Mouse (Mus musculus) embryonic facial prominence, embryonic 15.5 days (tissue): ENCODE results near the gene Rtkn. TPM values are rescaled to one million over a fixed set of nuclear protein-coding genes. Genes with fewer than 3 reads are reported as not detected.

ENCODE experiments used
- ATAC-seq: fragments of 200-750 bp; cut with Nextera tagmentation; 2 replicates; pipeline ENCODE4 v1.8.0; 2017; ENCODE audit warnings: low read depth, moderate TSS enrichment; ENCODE audit not compliant: insufficient number of reproducible peaks, low FRiP score, low TSS enrichment
- H3K27ac ChIP-seq: fragments of 300-500 bp; sonication (generic); replicated peaks from 2 replicates; pipeline ENCODE4 v1.5.1; 2015; ENCODE audit warnings: mild to moderate bottlenecking, inconsistent platforms
- H3K27me3 ChIP-seq: fragments of 300-500 bp; sonication (generic); 2 replicates; pipeline ENCODE4 v1.6.1; 2015; ENCODE audit warnings: inconsistent platforms
- H3K36me3 ChIP-seq: fragments of 300-500 bp; sonication (generic); 2 replicates; pipeline ENCODE4 v1.6.1; 2015; ENCODE audit warnings: mild to moderate bottlenecking, inconsistent platforms
- H3K4me1 ChIP-seq: fragments of 300-500 bp; sonication (generic); 2 replicates; pipeline ENCODE4 v1.6.1; 2015; ENCODE audit warnings: inconsistent platforms
- H3K4me2 ChIP-seq: fragments of 300-500 bp; sonication (generic); replicated peaks from 2 replicates; pipeline ENCODE4 v1.6.1; 2015; ENCODE audit warnings: mild to moderate bottlenecking, inconsistent platforms
- H3K4me3 ChIP-seq: fragments of 300-500 bp; sonication (generic); replicated peaks from 2 replicates; pipeline ENCODE4 v1.5.1; 2015; ENCODE audit warnings: mild to moderate bottlenecking, inconsistent platforms
- H3K9ac ChIP-seq: fragments of 300-500 bp; sonication (generic); 2 replicates; pipeline ENCODE4 v1.6.1; 2015; ENCODE audit warnings: inconsistent platforms
- H3K9me3 ChIP-seq: fragments of 300-500 bp; sonication (generic); replicated peaks from 2 replicates; pipeline ENCODE4 v1.6.1; 2016; ENCODE audit warnings: inconsistent platforms
- WGBS: fragments of 180-500 bp; shearing (Covaris S2); methylation state at CpG from one replicate; pipeline ENCODE4 v1.1.7; 2015; 5-methylcytosine and 5-hydroxymethylcytosine counted together
- polyA plus RNA-seq: library from polyadenylated mRNA; unstranded; fragments of >200 nt; fragmentation: Nextera tagmentation; extraction: Ambion mirVana; gene quantifications from 2 replicates; pipeline ENCODE4 v1.2.1, GENCODE M21; 2015

Rtkn gene
- polyA plus RNA-seq, 1 experiment from 2014 or later = 62.8 TPM

GRCm38 (mm10) chr6:83117616-83118015 is 17.6 kb upstream of the Rtkn start:
- no peak overlapping the region for H3K4me3 ChIP-seq
- no peak overlapping the region for H3K27ac ChIP-seq
- H3K9me3 ChIP-seq = no peaks in the 10 kb centered on the region
- no peak for ATAC-seq
- peaks cover 52% of the 10 kb centered on the region for H3K4me1 ChIP-seq
- no peak overlapping the region for H3K4me2 ChIP-seq
- WGBS = 86% methylated on average over 13 of the region's 13 CpGs
- H3K36me3 ChIP-seq = peaks cover 31% of the 10 kb centered on the region
- no peak overlapping the region for H3K9ac ChIP-seq
- H3K27me3 ChIP-seq = no peaks in the 10 kb centered on the region

- H3K4me2 ChIP-seq = no peak overlapping the region
- H3K4me1 ChIP-seq = peaks cover 58% of the 10 kb centered on the region
- no peaks in the 10 kb centered on the region for H3K9me3 ChIP-seq
- ATAC-seq = no peak
- no peak overlapping the region for H3K9ac ChIP-seq
- H3K27ac ChIP-seq = no peak overlapping the region
- WGBS = 81% methylated on average over 11 of the region's 11 CpGs
- H3K27me3 ChIP-seq = no peaks in the 10 kb centered on the region
- peaks cover 31% of the 10 kb centered on the region for H3K36me3 ChIP-seq
- no peak overlapping the region for H3K4me3 ChIP-seq
Observed at GRCm38 (mm10) chr6:83118369-83118768, 16.9 kb upstream of the Rtkn start.

- Histone ChIP-seq H3K4me3 (no peak overlapping the region), H3K9ac (no peak overlapping the region), H3K9me3 (no peaks in the 10 kb centered on the region), H3K4me2 (no peak overlapping the region), H3K36me3 (peaks cover 31% of the 10 kb centered on the region), H3K27ac (no peak overlapping the region), H3K27me3 (no peaks in the 10 kb centered on the region), H3K4me1 (peaks cover 62% of the 10 kb centered on the region)
- ATAC-seq = no peak
- WGBS = 77% methylated on average over 14 of the region's 14 CpGs
Observed at GRCm38 (mm10) chr6:83118825-83119733, 16.2 kb upstream of the Rtkn start.

- ATAC-seq = no peak
- Histone ChIP-seq H3K4me3 (peak overlapping the region; percentile 85; the same call in 1 of the 2 replicates), H3K9ac (no peak overlapping the region), H3K4me1 (peaks cover 63% of the 10 kb centered on the region), H3K4me2 (0 out of 2 replicates have a peak overlapping the region, but pooled peaks have one; percentile 97), H3K27me3 (no peaks in the 10 kb centered on the region), H3K27ac (no peak overlapping the region), H3K9me3 (no peaks in the 10 kb centered on the region), H3K36me3 (peaks cover 31% of the 10 kb centered on the region)
- 69% methylated on average over 7 of the region's 7 CpGs for WGBS
Observed at GRCm38 (mm10) chr6:83119734-83120051, 15.6 kb upstream of the Rtkn start.

GRCm38 (mm10) chr6:83120930-83121862 is 14.1 kb upstream of the Rtkn start, which contains the start of gene Wbp1:
Wbp1 (minus strand) TSS chr6:83121559.
- WGBS = under 1% methylated on average over 38 of the region's 38 CpGs
- ATAC-seq = peak; percentile 97
- peak within 1 kb of the TSS; percentile 85 for H3K4me3 ChIP-seq
- H3K4me1 ChIP-seq = peaks cover 58% of the 10 kb centered on the region
- peak within 1 kb of the TSS; percentile 87 for H3K9ac ChIP-seq
- no peaks in the 10 kb centered on the region for H3K9me3 ChIP-seq
- no peaks in the 10 kb centered on the region for H3K27me3 ChIP-seq
- peak within 1 kb of the TSS; percentile 98 for H3K27ac ChIP-seq
- H3K4me2 ChIP-seq = peak within 1 kb of the TSS; percentile 97
- H3K36me3 ChIP-seq = peaks cover 31% of the 10 kb centered on the region

- under 1% methylated on average over 52 of the region's 52 CpGs for WGBS
- H3K9me3 ChIP-seq = no peaks in the 10 kb centered on the region
- H3K27ac ChIP-seq = peak overlapping the region; percentile 98
- H3K4me3 ChIP-seq = peak overlapping the region; percentile 85
- ATAC-seq = no peak
- H3K36me3 ChIP-seq = peaks cover 28% of the 10 kb centered on the region
- H3K4me2 ChIP-seq = peak overlapping the region; percentile 97
- H3K27me3 ChIP-seq = no peaks in the 10 kb centered on the region
- H3K9ac ChIP-seq = peak overlapping the region; percentile 87
- peaks cover 49% of the 10 kb centered on the region for H3K4me1 ChIP-seq
Observed at GRCm38 (mm10) chr6:83121863-83122710, 13.2 kb upstream of the Rtkn start.

GRCm38 (mm10) chr6:83122961-83123360 is 12.3 kb upstream of the Rtkn start:
- no peaks in the 10 kb centered on the region for H3K9me3 ChIP-seq
- peaks cover 19% of the 10 kb centered on the region for H3K36me3 ChIP-seq
- no peak overlapping the region for H3K27ac ChIP-seq
- H3K9ac ChIP-seq = no peak overlapping the region; the same call in 1 of the 2 replicates
- H3K4me2 ChIP-seq = peak overlapping the region; percentile 97
- 64% methylated on average over 5 of the region's 5 CpGs for WGBS
- H3K27me3 ChIP-seq = no peaks in the 10 kb centered on the region
- H3K4me3 ChIP-seq = peak overlapping the region; percentile 85
- no peak for ATAC-seq
- H3K4me1 ChIP-seq = peaks cover 45% of the 10 kb centered on the region

GRCm38 (mm10) chr6:83124851-83125312 is 10.4 kb upstream of the Rtkn start:
- Histone ChIP-seq H3K9ac (peak overlapping the region; percentile 64), H3K9me3 (no peaks in the 10 kb centered on the region), H3K27me3 (no peaks in the 10 kb centered on the region), H3K27ac (peak overlapping the region; percentile 85), H3K4me2 (peak overlapping the region; percentile 90), H3K4me3 (peak overlapping the region; percentile 84), H3K4me1 (peaks cover 35% of the 10 kb centered on the region), H3K36me3 (no peaks in the 10 kb centered on the region)
- WGBS = under 1% methylated on average over 30 of the region's 30 CpGs
- ATAC-seq = no peak

GRCm38 (mm10) chr6:83125331-83125730 is 9.9 kb upstream of the Rtkn start, which contains the start of gene Ino80b:
Ino80b (minus strand) TSS chr6:83125431.
- Histone ChIP-seq H3K4me2 (peak within 1 kb of the TSS; percentile 90), H3K27me3 (no peaks in the 10 kb centered on the region), H3K4me3 (peak within 1 kb of the TSS; percentile 84), H3K36me3 (no peaks in the 10 kb centered on the region), H3K27ac (peak within 1 kb of the TSS; percentile 85), H3K9me3 (no peaks in the 10 kb centered on the region), H3K9ac (peak within 1 kb of the TSS; percentile 64), H3K4me1 (peaks cover 30% of the 10 kb centered on the region)
- WGBS = 31% methylated on average over 5 of the region's 5 CpGs
- no peak for ATAC-seq

GRCm38 (mm10) chr6:83127419-83127818 is 7.8 kb upstream of the Rtkn start:
- no peak overlapping the region for H3K27ac ChIP-seq
- no peak overlapping the region for H3K4me2 ChIP-seq
- no peak for ATAC-seq
- no peaks in the 10 kb centered on the region for H3K9me3 ChIP-seq
- no peak overlapping the region for H3K4me3 ChIP-seq
- H3K4me1 ChIP-seq = peaks cover 18% of the 10 kb centered on the region
- H3K9ac ChIP-seq = no peak overlapping the region
- 95% methylated on average over 5 of the region's 5 CpGs for WGBS
- H3K27me3 ChIP-seq = no peaks in the 10 kb centered on the region
- no peaks in the 10 kb centered on the region for H3K36me3 ChIP-seq
